Mouse (Mus musculus) cerebellum, adult 2 months (tissue): ENCODE results near the gene Dll1.

Experiments
- CTCF ChIP-seq: fragments of 200-500 bp; IDR thresholded peaks from 2 replicates; pipeline ENCODE4 v1.5.1; 2011; ENCODE audit warnings: low read depth, mild to moderate bottlenecking, control low read depth, low read length, moderate library complexity, borderline replicate concordance; ENCODE audit not compliant: insufficient read depth
- POLR2A ChIP-seq: fragments of 200-500 bp; IDR thresholded peaks from 2 replicates; pipeline ENCODE4 v1.6.1; 2011; ENCODE audit warnings: low read length, control low read depth, borderline replicate concordance; ENCODE audit not compliant: insufficient read depth

DNA sequence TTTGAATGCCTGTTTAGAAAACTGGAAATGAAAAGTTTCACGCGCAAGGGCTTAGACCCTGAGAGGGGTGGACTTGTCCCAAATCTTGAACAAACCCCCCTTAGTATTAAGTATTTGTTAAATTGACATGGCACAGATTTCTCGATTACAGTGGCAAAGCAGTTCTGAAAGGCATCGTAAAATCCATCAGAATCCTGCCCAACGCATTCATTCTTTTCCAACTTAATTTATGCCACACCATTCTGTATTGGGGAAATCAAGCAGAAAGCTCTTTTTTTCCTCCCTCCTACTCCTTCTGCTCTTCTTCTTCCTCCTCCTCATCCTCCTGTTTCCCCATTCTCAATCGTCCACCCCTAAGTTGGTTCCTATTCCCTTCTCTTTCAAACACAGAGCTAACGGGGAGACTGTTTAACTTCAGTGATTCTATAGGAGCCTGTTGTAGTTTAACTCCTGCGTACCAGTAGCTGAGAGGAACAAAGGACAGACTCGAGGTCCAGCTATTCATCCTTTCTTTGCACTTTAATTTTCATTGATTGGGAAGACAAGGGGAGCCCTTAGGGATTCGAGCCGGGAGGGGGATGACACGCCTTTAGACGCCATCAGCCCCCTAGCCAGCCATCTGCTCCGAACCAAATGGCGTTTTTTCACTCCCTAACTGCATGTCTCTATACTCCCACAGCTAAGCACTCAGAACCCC lies 1.9 kb upstream of the Dll1 start:
- TF ChIP-seq CTCF (no peak), POLR2A (no peak)
